ENCODE assay signal across 8 mouse cellular contexts in the genomic region with DNA sequence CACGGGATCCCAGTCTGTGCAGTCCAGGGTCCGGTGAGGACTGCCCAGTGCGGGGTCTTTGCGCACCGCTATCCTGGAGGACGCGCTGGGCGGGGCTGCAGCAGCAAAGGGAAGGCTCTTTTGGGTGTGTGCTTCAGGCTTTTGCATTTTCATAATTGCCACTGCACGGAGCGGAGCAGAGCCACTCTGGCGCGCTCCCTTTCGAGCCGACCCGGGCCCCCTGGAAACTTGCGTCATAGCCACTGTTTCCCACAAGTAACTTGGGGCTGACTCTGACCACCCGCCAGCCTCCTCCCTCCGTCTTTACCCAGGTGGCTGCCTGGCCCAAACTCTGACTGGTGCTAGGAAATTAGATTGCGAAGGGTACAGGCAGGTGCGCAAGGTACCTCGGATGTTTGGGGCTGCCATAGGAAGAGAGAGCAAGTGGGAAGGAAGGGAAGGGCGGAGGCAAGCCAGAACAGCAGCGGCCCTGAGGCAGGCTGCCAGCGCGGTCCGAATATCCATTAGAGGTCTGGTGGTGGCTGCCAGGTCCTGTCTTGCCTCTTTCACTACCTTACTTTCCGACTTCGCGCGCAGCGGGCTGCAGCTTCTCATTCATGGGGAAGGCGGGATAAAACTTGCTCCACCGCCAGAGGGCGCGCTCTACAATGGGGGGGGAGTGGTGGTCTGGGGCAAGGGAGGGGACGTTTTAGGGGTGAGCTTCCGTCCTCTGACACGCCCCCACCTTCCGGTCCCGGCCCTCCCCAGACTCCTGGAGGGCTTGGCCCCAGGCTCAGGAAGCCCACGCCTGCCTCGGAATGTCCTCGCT. TPM values are rescaled to one million over a fixed set of nuclear protein-coding genes. Genes with fewer than 3 reads are reported as not detected.
DNase-seq lines count a peak whose midpoint lies in the region; ATAC-seq and TF ChIP-seq lines count a peak whose summit lies in the region.

No protein-coding gene starts in this region.

- H3K9ac ChIP-seq in embryonic facial prominence, embryonic 13.5 days = peak overlapping the region; percentile 82
- H3K9ac ChIP-seq in liver, adult 2 months (ENCODE audit: low read depth, low read length) = peak overlapping the region; percentile 62
- H3K9ac ChIP-seq in midbrain, postnatal 0 days (replicated peaks; ENCODE audit: low read length, poor library complexity, severe bottlenecking) = peak overlapping the region; percentile 53

- no peak for TF ChIP-seq POLR2A in liver, adult 2 months (IDR thresholded peaks at IDR 0.05; ENCODE audit: extremely low read depth, insufficient read depth, low read length)

- peak; percentile 28; the same call in 1 of the 2 replicates for ATAC-seq in embryonic facial prominence, embryonic 13.5 days (ENCODE audit: insufficient number of reproducible peaks, insufficient read depth, low FRiP score, low TSS enrichment, low read depth)
- peak; percentile 34; the same call in 1 of the 2 replicates for ATAC-seq in midbrain, postnatal 0 days (ENCODE audit: low FRiP score)

- peak overlapping the region; percentile 93 for H3K4me3 ChIP-seq in C2C12 (ENCODE audit: insufficient read depth, poor library complexity, severe bottlenecking)
- H3K4me3 ChIP-seq in embryonic facial prominence, embryonic 13.5 days = peak overlapping the region; percentile 76
- peak overlapping the region; percentile 71 for H3K4me3 ChIP-seq in heart, embryonic 10.5 days
- H3K4me3 ChIP-seq in liver, adult 2 months (ENCODE audit: insufficient read depth, low read depth, low read length) = peak overlapping the region; percentile 70
- peak overlapping the region; percentile 66 for H3K4me3 ChIP-seq in midbrain, postnatal 0 days (ENCODE audit: low read depth, low read length)

- peaks cover 12% of the 10 kb centered on the region for H3K36me3 ChIP-seq in C2C12 (ENCODE audit: control insufficient read depth, insufficient read depth)
- 0 out of 2 replicates have a peak, but pooled peaks cover 3% of the 10 kb centered on the region for H3K36me3 ChIP-seq in embryonic facial prominence, embryonic 13.5 days
- no peaks in the 10 kb centered on the region for H3K36me3 ChIP-seq in heart, embryonic 10.5 days
- H3K36me3 ChIP-seq in liver, adult 2 months (ENCODE audit: control insufficient read depth, insufficient read depth, low read length) = no peaks in the 10 kb centered on the region
- no peaks in the 10 kb centered on the region for H3K36me3 ChIP-seq in midbrain, postnatal 0 days (ENCODE audit: insufficient read depth, low read length)

- peaks cover 29% of the 10 kb centered on the region for H3K79me3 ChIP-seq in C2C12 (ENCODE audit: low read depth)

- H3K4me2 ChIP-seq in embryonic facial prominence, embryonic 13.5 days = peak overlapping the region; percentile 90
- H3K4me2 ChIP-seq in midbrain, postnatal 0 days (ENCODE audit: low read depth, low read length, poor library complexity, severe bottlenecking) = peak overlapping the region; percentile 94

- H3K79me2 ChIP-seq in C2C12 (ENCODE audit: control insufficient read depth, insufficient read depth) = peaks cover 41% of the 10 kb centered on the region
- peaks cover 10% of the 10 kb centered on the region; the same call in 1 of the 2 replicates for H3K79me2 ChIP-seq in liver, adult 2 months (ENCODE audit: control insufficient read depth, insufficient read depth, low read length)

- peaks cover 24% of the 10 kb centered on the region for H3K4me1 ChIP-seq in embryonic facial prominence, embryonic 13.5 days
- H3K4me1 ChIP-seq in heart, embryonic 10.5 days = peaks cover 24% of the 10 kb centered on the region
- H3K4me1 ChIP-seq in liver, adult 2 months (ENCODE audit: control insufficient read depth, insufficient read depth, low read length) = peaks cover 9% of the 10 kb centered on the region
- H3K4me1 ChIP-seq in midbrain, postnatal 0 days (ENCODE audit: insufficient read depth, low read length) = no peaks in the 10 kb centered on the region

- H3K9me3 ChIP-seq in embryonic facial prominence, embryonic 13.5 days = no peaks in the 10 kb centered on the region
- H3K9me3 ChIP-seq in heart, embryonic 10.5 days = no peaks in the 10 kb centered on the region
- no peaks in the 10 kb centered on the region for H3K9me3 ChIP-seq in midbrain, postnatal 0 days (ENCODE audit: low read length)

- peak overlapping the region; percentile 42 for H3ac ChIP-seq in C2C12 (ENCODE audit: control insufficient read depth, insufficient read length, low read depth)

- H3K27ac ChIP-seq in embryonic facial prominence, embryonic 13.5 days = peak overlapping the region; percentile 97
- peak overlapping the region; percentile 92 for H3K27ac ChIP-seq in heart, embryonic 10.5 days
- peak overlapping the region; percentile 32 for H3K27ac ChIP-seq in liver, adult 2 months (replicated peaks; ENCODE audit: insufficient read depth, low read depth, low read length)
- peak overlapping the region; percentile 86 for H3K27ac ChIP-seq in midbrain, postnatal 0 days (ENCODE audit: low read depth, low read length)

- peak; percentile 43 for TF ChIP-seq CTCF in C2C12 (IDR thresholded peaks at IDR 0.05; ENCODE audit: control insufficient read depth, insufficient read depth, insufficient read length)
- TF ChIP-seq CTCF in liver, adult 2 months (IDR thresholded peaks at IDR 0.05; ENCODE audit: low read depth, low read length) = peak; percentile 79
- TF ChIP-seq CTCF in midbrain, postnatal 0 days (IDR thresholded peaks at IDR 0.05) = peak; percentile 77

- peak; percentile 80 to 83 for DNase-seq in adrenal gland, postnatal 36 days
- peak; percentile 91 for DNase-seq in heart, embryonic 10.5 days (ENCODE audit: low spot score)
- peak; percentile 81 for DNase-seq in kidney, adult 9 months
- peak; percentile 63 for DNase-seq in liver, adult 2 months (ENCODE audit: extremely low read depth, low read depth, low spot score)
- DNase-seq in midbrain, postnatal 0 days (ENCODE audit: low spot score) = peak; percentile 58
- DNase-seq in spleen, postnatal 4 days (ENCODE audit: low spot score in 2 of 2) = peak; percentile 68 to 90

- 1% methylated on average over 43 of the region's 43 CpGs for WGBS in embryonic facial prominence, embryonic 13.5 days
- 2% methylated on average over 43 of the region's 43 CpGs for WGBS in heart, embryonic 10.5 days
- 3% methylated on average over 43 of the region's 43 CpGs for WGBS in liver, adult 2 months
- WGBS in midbrain, postnatal 0 days = 2% methylated on average over 38 of the region's 43 CpGs

- H3K27me3 ChIP-seq in C2C12 (ENCODE audit: control insufficient read depth, insufficient read depth, insufficient read length) = peaks cover 2% of the 10 kb centered on the region
- H3K27me3 ChIP-seq in embryonic facial prominence, embryonic 13.5 days = no peaks in the 10 kb centered on the region
- H3K27me3 ChIP-seq in heart, embryonic 10.5 days (ENCODE audit: insufficient read depth, poor library complexity, severe bottlenecking) = no peaks in the 10 kb centered on the region
- no peaks in the 10 kb centered on the region for H3K27me3 ChIP-seq in liver, adult 2 months (ENCODE audit: control insufficient read depth, insufficient read depth, low read length)
- H3K27me3 ChIP-seq in midbrain, postnatal 0 days (ENCODE audit: insufficient read depth, low read length) = no peaks in the 10 kb centered on the region

TF ChIP-seq in C2C12, 6 proteins besides CTCF, POLR2A, EP300 and RAD21:
- TF ChIP-seq USF1 (IDR thresholded peaks at IDR 0.05; ENCODE audit: low read depth) (no peak), MAX (IDR thresholded peaks at IDR 0.05) (no peak), CEBPB (IDR thresholded peaks at IDR 0.05; ENCODE audit: low read depth) (no peak), MYOG (IDR thresholded peaks at IDR 0.05; ENCODE audit: control insufficient read depth, extremely low read depth, insufficient read length) (no peak), FOSL1 (IDR thresholded peaks at IDR 0.05; ENCODE audit: insufficient read depth, low read length, poor library complexity, severe bottlenecking) (no peak), MYOD1 (IDR thresholded peaks at IDR 0.05; ENCODE audit: control insufficient read depth, insufficient read length, low read depth) (no peak)
TF ChIP-seq in C2C12: peak in this region for 0.

RNA-seq across cellular contexts. Expression of gene Tfap4, which starts 0.7 kb away (rescaled TPM):
- 19.0 TPM for polyA plus RNA-seq in C2C12 (2012; fragmentation: generic; extraction: Trizol)
- total RNA-seq in adrenal gland, postnatal 36 days (2021) = 1 to 10 TPM; 3.2 to 7.9 TPM
- polyA plus RNA-seq in embryonic facial prominence, embryonic 13.5 days (2015; fragmentation: Nextera tagmentation; extraction: Ambion mirVana) = 27.0 and 33.2 TPM in 2 replicates
- 9.5 and 17.5 TPM in 2 replicates for polyA plus RNA-seq in heart, embryonic 10.5 days (2016; fragmentation: Nextera tagmentation; extraction: Ambion mirVana)
- total RNA-seq in liver, adult 2 months (2014; rRNA removed) = 3.2 and 3.8 TPM in 2 replicates
- polyA plus RNA-seq in liver, adult 2 months (2012; rRNA removed) = 2.5 and 2.8 TPM in 2 replicates
- 6.7 and 6.8 TPM in 2 replicates for total RNA-seq in midbrain, postnatal 0 days (2014; rRNA removed)
- 5.2 and 5.9 TPM in 2 replicates for polyA plus RNA-seq in midbrain, postnatal 0 days (2015; fragmentation: Nextera tagmentation; extraction: Ambion mirVana)

RNA-seq across cellular contexts. Expression of gene Srl, which starts 18.7 kb away (rescaled TPM):
- 11.4 TPM for polyA plus RNA-seq in C2C12 (2012; fragmentation: generic; extraction: Trizol)
- total RNA-seq in adrenal gland, postnatal 36 days (2021) = 1 to 10 TPM; 6.7 to 8.2 TPM
- 19.4 and 21.1 TPM in 2 replicates for polyA plus RNA-seq in embryonic facial prominence, embryonic 13.5 days (2015; fragmentation: Nextera tagmentation; extraction: Ambion mirVana)
- 87.3 and 201 TPM in 2 replicates for polyA plus RNA-seq in heart, embryonic 10.5 days (2016; fragmentation: Nextera tagmentation; extraction: Ambion mirVana)
- 2.1 and 2.7 TPM in 2 replicates for total RNA-seq in liver, adult 2 months (2014; rRNA removed)
- 0.50 and 0.66 TPM in 2 replicates for polyA plus RNA-seq in liver, adult 2 months (2012; rRNA removed)
- 34.4 and 59.9 TPM in 2 replicates for total RNA-seq in midbrain, postnatal 0 days (2014; rRNA removed)
- 11.3 and 11.6 TPM in 2 replicates for polyA plus RNA-seq in midbrain, postnatal 0 days (2015; fragmentation: Nextera tagmentation; extraction: Ambion mirVana)

RNA-seq across cellular contexts. Expression of gene Glis2, which starts 34.2 kb away (rescaled TPM):
- 23.6 TPM for polyA plus RNA-seq in C2C12 (2012; fragmentation: generic; extraction: Trizol)
- total RNA-seq in adrenal gland, postnatal 36 days (2021) = 10 to 100 TPM; 19.9 to 20.1 TPM
- polyA plus RNA-seq in embryonic facial prominence, embryonic 13.5 days (2015; fragmentation: Nextera tagmentation; extraction: Ambion mirVana) = 25.3 and 31.2 TPM in 2 replicates
- polyA plus RNA-seq in heart, embryonic 10.5 days (2016; fragmentation: Nextera tagmentation; extraction: Ambion mirVana) = 13.9 and 20.7 TPM in 2 replicates
- total RNA-seq in liver, adult 2 months (2014; rRNA removed) = 0.47 and 0.55 TPM in 2 replicates
- polyA plus RNA-seq in liver, adult 2 months (2012; rRNA removed) = 1.7 and 2.5 TPM in 2 replicates
- 20.0 and 20.6 TPM in 2 replicates for total RNA-seq in midbrain, postnatal 0 days (2014; rRNA removed)
- 10.8 and 12.0 TPM in 2 replicates for polyA plus RNA-seq in midbrain, postnatal 0 days (2015; fragmentation: Nextera tagmentation; extraction: Ambion mirVana)

Comparison
In these comparisons a context has a peak if more than half of its experiments do, and no peak if none do; other contexts are left out.
1. Peak in every context shown above with its lines: DNase-seq, ATAC-seq, H3K4me3 ChIP-seq and H3K27ac ChIP-seq.
2. H3K27ac ChIP-seq: peak in every context shown above with its lines; median percentile 97 in embryonic facial prominence, embryonic 13.5 days; 92 in heart, embryonic 10.5 days; 86 in midbrain, postnatal 0 days; 32 in liver, adult 2 months.